Mouse (Mus musculus) adrenal gland, adult 8-10 months (tissue): Measurements from ENCODE around the gene Recql5. TPM values are rescaled to one million over a fixed set of nuclear protein-coding genes. Genes with fewer than 3 reads are reported as not detected.

Experiments used
- DNase-seq: peaks from one replicate; pipeline ENCODE4 v3.0.0; 2022
- total RNA-seq, 4 experiments: library from RNA; stranded (reverse); gene quantifications; 2 replicates each; pipeline ENCODE4 v1.2.4; 2022

Recql5 gene
- total RNA-seq, 4 experiments from 2014 or later = 24.7 to 40.4 (median 36.6) TPM

DNA sequence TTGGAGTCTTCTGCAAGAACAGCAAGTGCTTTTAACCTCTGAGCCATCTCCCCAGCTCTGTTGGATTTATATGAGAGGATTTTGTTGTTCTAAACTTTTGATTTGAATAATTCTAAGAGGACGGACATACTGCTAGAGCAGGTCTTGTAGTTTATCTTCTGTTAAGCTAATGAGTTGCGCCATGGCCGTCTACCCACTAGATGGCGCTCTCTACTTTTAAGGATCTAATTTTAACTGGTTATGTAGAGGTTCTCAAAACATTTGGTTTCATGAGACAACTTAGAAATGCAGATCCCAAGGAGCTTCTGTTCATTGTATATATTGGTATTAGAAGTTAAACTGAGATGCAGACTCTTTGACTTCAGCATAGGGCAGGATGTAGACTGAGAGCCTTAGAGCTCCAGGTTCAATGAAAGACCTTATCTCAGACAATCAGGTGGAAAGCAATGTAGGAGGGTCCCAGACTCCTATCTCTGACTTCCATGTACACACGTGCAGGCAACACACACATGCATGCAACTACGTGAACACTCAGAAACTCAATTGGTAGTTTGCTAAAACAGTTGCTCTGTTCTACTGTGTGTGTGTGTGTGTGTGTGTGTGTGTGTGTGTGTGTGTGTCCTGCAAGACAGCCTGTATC lies 6.5 kb upstream of the Recql5 start:
- DNase-seq = peak; percentile 33

DNA sequence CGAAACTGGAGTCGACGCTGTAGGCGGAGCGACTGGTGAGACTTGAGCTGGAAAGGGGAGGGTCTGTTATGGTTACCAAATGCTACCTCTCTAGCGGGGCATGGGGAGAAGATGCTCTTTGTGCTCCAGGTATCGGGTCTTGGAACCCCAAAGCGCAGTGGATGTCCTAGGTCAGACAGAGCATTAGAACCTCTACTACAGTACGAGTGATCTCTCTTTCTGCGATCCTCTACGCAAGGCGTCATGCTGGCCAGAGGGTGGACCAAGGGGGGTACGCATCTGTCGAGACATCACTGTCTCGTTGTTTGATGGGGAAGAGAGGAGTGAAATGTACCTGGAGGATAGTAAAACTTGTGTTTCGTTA lies 452 bp upstream of the Recql5 start:
- DNase-seq = no peak

DNA sequence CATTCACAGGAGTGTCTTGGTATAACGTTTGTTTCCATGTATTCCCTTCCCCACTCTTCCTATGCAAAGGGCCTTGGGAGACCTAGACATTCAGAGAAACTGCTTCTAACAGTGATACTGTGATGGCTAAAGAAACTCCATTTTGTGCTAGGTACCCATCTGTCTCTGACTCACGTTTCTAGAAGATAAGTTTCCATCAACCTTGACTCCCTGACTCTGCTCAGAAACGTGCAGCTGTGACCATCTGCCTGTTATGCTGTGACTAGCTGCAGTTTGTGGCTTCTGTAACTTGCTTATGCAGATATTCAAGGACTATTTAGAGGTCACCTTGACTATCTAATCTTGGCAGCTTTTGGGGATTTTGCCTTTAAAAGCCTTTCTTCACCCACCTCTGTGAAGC lies 2.0 kb downstream of the Recql5 start:
- no peak for DNase-seq

DNA sequence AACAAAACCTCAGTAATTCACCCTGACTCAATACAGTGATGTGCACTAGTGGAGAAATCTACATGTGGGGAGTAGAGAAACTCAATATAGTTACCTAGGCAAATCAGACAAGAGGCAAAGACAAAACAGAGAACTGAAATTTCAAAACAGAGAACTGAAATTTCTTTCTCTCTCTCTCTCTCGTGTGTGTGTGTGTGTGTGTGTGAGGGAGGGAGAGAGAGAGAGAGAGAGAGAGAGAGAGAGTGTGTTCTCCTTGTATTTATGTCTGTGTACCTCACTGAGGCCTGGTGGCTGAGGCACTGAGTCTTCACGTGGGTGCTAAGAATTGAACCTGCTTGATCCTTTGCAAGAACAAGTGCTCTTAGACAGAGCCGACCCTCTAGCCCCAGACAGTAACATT lies 3.5 kb downstream of the Recql5 start:
- no peak for DNase-seq

DNA sequence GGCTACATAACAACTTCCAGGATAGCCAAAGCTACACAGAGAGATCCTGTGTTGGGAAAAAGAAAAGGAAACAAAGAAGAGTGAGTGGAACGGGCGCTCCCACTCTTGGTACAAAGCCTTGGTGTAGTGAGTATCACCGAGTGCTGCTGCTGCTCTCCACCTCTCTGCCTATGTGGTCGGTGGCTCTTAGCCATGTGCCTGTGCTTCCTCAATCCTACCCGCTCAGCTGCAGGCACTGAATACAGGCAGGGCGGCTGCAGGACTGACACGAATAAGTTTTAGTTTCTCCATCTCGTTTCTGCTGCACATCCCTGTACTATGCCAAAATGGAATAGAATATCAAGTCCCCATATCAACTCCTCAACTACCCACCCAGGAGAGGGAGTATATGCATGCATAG lies 4.2 kb downstream of the Recql5 start:
- DNase-seq = no peak

DNA sequence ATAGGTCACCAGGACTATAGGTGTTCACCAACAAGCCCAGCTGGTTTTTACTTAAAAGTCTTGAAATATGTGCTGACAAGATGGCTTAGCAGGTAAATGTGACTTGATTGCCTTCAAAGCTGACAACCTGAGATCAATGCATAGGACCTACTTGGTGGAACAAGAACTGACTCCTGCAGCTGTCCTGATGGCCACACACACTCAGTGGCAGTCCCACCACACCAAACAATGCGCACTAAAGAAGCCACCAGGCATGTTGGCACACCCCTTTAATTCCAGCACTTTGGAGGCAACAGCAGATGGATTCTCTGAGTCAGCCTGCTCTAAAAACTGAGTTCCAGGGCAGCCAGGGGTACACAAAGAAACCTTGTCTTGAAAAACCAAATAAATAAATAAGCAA lies 11.3 kb downstream of the Recql5 start:
- no peak for DNase-seq

DNA sequence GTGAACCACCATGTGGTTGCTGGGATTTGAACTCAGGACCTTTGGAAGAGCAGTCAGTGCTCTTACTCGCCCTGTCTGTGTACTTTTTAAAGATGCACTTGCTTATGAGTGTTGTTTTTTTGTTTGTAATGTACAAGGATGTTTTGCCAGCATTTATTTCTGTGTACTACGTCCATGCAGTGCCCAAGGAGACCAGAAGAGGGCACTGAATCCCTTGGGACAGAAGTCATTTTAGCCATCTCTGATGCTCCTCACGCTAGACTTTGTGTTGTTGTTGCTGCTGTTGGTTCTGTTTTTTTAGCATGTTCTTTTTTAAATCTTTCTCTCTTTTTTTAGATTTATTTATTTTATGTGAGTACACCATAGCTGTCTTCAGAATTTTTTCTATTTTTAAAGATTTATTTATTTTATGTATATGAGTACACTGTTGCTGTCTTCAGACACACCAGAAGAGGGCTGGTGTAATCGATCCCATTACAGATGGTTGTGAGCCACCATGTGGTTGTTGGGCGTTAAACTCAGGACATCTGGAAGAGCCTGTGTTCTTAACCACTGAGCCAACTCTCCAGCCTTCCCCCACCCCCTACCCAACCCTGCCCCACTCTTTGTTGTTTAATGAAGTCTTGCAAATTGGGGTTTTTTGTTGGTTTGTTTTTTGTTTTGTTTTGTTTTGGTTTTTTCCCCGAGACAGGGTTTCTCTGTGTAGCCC lies 13.0 kb downstream of the Recql5 start:
- DNase-seq = no peak

DNA sequence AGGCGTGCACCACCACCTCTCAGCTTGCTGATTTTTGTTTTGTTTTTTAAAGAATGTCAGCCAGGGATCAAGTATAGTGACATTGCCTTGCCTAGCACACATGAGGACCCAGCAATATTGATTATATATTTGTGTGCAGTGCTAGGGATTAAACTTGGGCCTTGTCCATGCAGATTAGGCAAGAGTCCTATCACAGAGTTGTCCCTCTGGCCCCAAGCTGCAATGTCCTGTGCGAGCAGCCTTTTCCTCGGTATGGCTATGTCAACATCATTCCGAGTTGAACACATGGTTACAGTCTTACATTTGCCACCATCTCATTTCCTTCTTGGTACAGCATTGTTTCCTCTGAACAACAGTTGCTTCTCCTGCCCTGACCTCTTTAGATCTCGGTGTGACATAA lies 14.2 kb downstream of the Recql5 start:
- no peak for DNase-seq

DNA sequence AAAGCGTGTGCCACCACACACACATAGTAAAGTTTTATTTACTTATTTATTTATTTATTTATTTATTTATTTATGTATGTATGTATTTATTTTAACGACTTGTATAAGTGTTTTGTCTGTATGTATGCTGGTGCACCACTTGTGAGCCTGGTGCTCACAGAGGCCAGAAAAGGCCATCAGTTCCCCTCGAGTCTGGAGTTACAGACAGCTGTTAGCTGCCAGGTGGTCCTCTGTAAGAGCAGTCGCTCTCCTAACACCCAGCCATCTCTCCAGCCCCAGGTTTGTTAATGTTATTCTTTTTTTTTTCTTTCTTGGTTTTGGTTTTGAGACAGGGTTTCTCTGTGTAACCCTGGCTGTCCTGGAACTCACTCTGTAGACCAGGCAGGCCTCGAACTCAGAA lies 14.6 kb downstream of the Recql5 start:
- DNase-seq = no peak

DNA sequence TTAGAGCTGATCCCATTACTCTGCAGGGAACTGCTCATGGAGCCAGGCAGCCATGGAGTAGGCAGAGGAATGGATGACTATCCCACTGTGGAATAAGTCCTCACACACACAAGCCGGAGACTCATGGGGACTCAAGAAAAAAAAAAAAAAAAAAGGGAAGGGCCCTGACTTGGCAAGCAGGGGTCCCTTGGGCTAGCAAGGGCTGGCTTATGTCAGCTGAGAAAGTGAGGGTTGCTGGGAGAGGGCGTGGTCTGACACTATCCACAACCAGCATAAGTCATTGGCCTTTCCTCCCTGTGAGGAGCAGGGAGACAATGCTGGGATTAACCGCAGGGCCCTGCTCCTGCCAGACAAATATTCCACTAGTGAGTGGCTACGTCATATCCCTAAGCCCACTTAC lies 16.7 kb downstream of the Recql5 start:
- DNase-seq = no peak

DNA sequence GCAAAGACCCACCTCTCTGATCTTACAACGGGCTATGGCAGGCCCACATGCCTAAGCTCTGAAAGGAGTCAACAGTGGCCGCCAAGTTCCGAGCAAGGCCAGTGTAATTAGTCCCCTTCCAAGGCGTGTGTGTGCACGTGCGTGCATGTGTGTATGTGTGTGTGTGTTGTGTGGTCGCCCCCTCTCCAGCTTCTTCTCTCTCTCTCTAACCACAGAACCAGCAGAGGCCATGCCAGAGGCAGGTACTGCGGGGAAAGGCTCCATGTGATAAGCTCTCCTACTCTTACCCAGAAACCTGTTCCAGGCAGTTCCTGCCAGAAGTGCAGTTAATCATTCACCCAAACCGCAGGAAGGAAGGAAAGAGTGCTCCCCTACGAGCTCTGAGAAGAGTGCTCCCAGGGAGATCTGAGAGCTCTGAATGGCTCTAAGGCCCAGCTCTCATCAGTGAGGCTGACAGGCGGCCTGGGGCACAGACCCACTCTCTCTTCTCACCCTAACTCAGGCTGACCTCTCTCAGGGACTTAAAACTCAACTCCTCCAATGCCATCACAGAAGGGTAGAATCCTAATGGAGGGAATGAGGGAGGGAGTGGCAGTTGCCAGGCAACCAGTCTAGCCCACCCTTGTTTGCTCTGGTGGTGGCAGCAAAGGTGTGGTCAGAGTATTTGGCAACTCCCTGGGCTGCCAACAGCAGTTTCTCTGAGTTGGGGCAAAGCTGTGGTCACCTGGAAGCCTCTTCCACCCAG lies 21.5 kb downstream of the Recql5 start, which contains the start of gene Smim6:
TSS of gene Smim6 (plus strand) at position 386 of the 745 bp plus-strand sequence.
- no peak for DNase-seq

DNA sequence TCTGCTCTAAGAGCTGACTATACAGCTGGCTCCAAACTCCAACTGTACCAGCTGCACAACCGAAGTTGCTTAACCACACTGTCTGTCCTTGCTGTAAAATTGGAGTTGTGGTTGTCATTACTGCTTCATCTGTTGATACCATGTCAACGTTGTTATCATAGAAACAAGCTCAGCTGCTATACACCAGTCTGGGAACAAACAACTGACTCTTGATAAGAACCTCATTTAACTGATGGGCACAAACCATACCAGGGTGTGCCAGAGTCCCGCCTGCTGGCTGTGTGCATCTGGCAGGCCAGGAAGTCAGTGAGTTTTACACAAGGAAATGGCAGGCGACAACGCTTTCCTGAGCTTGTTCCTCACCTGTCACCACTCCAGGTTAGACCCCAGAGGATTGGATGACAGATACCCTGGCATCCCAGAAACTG lies 22.1 kb downstream of the Recql5 start:
- no peak for DNase-seq

DNA sequence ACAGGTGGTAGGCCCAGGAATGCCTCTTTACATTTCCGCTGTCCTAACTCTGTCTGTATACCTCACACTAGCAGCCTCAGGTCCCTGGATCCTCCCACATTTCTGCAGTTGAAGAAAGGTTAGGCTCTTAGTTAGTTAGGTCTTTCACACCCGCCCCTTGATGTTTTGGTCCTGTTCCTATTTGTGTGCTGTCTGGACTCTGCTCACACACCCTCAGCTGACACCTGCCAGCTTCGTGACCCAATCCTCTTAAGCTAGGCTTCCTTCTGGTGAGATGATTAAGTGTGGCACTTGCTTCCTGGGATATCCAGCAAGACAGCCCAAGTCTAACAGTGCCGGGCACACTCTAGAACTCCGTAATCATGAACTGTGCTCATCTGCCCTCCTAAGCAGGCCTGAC lies 26.8 kb downstream of the Recql5 start:
- DNase-seq = no peak

DNA sequence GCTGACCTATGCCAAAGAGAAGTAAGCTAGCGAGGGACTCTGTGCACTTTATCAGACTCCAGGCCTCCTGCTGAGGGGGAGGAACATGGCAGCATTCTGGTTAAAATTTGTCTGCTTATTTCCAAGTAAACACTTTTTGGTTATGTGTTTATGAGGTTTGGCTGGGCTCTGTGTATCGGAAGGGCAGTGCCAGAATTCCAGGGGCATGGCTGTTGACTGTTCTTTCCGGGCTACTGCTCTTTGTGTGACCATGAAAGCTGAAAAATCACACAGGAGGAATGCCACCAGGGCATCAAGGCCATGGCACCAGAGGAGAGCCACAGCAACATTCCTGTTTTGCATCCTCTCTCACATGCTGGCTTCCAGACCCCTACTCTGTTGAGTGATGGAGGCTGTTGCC lies 27.2 kb downstream of the Recql5 start:
- DNase-seq = peak; percentile 47

DNA sequence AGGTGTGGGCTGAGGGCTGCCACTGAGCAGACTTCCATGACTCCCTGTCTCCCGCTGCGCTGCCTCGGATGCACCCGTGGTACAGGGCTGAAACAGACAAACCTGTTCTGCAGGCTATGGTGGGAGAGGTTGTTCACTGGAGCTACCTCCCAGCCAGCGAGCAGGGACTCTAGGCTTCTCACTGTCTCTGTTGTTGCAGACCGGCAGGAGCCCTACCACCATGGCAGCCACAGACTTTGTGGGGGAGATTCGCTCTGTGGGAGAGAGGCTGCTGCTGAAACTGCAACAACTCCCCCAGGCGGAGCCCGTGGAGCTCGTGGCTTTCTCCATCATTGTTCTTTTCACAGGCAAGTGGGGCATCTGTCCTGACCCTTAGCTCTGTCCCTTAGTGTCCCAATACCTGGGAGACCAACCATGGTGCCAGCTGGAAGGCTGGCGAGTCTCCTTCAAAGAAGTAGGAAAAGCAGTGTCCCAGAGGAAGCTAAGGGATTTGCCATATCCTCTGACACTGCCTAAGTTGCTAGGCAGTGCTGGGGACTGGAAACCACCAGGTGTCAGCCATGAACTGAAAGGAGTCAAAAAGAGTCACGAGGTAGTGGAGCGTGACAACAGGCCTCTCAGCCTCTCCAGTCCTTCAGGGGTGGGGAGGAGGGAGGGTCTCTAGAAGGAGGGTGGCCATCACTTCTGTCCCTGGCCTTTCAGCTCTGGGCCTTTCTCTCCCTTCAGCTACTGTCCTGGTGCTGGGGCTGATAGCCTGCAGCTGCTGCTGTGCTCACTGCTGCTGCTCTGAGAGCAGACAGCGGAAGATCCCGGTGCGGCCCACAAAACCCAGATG lies 28.1 kb downstream of the Recql5 start:
- no peak for DNase-seq

DNA sequence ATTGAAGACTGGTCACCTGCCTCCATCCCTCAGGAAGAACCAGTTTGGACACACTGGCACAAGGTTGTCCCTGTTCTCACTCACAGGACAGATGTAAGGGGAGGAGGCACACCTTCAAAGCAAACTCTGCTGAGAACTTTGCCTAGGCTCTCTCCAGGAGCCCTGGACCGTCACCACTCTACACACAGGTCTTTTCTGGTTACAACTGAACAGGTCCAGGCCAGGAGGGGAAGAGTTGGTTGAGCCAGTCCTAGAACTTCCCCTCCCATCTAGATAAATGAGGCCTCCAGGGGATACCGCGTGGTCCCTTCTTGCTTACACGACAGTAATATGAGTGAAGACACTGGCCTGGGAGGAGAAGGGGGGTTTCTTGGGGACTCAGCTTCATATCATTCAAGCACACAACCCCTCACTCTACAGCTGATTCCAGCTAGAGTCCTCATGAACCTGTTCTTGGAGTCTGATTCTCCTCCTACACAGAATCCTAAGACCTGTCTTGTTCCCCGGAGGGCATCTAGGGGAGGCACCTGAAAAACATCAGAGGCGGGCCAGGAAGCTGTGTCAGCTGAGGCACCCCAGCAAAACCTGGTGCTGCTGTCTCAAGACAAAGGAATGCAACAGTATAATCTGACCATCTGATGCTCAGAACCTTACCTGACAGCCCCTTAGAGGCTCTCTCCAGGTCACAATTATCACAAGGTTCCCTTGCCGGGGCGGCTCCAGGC lies 28.9 kb downstream of the Recql5 start:
- no peak for DNase-seq

DNA sequence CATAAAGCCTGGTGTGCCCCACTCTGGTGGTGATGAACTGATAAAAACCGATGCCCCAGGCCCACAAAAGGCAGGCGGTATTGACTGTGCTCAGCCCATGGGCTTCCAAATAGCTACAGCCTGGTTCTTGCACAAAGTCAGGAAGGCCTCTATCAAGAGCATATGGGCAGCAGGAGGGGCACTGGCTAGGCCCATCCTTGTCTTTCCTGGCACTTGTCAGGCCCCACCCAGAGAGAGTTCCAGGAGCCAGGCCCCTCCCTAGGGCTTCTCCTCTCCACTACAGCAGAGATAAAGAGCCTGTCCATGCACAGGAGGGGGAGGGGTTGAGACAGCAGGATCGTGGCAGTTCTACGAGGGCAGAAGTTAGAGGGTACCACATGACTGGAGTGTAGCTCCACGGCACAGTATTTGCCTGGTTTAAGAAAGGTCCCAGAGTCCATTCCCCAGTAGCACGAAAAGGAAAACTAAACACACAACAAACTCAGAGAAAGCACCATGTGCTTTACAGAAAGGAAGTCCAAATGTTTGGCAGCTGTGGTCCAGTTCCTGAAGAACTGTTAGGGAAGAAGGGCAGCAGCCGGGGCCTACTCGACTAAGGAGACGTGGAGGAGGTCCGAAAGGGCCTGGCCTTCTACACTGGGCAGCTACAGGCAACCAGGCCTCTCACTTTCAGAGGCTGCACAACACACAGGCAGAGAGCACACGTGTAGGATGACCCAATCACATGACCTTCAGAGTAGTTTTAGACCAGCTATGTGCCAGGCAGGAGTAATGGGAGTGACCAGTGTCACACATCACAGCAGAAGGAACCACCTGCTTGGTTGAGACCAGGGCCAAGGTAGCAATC lies 29.7 kb downstream of the Recql5 start:
- DNase-seq = no peak

DNA sequence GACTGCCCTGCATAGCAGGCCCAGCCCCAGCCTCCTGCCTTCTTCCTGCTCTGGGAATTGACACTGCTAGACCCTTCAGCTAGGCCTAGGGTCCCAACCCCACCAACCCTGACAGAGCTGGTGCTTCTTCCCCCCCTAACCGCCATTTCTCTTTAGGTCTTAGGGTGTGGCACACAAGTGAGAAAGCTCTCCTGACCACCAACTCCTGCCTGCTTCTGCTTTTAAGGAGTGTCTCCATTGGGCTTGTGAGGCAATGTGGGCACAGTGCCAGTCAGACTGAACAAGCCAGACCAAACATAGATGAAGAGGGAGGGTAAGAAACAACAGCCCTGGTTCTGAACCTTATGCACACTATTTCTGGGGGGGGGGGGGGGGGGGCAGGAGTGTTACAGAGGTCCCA lies 30.4 kb downstream of the Recql5 start:
- no peak for DNase-seq

DNA sequence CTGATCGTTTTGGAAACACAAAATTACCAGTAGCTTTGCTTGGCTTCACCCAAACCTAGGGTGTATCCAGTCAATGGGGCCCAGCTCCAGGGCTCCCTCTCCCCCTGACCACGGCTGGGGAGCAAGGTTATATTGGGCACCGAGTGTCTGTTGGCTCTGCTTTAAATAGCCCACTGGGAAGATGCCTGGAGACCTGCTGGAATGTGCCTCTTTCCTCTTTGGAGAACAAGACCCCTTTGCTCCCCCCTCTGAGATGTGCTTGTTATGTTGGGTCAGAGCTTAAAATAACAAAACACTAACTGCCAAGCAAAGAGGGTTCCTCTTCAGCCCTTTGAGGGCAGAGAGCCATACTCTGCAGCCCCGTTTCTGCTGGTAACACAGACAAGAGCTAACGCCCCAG lies 31.1 kb downstream of the Recql5 start:
- DNase-seq = no peak

DNA sequence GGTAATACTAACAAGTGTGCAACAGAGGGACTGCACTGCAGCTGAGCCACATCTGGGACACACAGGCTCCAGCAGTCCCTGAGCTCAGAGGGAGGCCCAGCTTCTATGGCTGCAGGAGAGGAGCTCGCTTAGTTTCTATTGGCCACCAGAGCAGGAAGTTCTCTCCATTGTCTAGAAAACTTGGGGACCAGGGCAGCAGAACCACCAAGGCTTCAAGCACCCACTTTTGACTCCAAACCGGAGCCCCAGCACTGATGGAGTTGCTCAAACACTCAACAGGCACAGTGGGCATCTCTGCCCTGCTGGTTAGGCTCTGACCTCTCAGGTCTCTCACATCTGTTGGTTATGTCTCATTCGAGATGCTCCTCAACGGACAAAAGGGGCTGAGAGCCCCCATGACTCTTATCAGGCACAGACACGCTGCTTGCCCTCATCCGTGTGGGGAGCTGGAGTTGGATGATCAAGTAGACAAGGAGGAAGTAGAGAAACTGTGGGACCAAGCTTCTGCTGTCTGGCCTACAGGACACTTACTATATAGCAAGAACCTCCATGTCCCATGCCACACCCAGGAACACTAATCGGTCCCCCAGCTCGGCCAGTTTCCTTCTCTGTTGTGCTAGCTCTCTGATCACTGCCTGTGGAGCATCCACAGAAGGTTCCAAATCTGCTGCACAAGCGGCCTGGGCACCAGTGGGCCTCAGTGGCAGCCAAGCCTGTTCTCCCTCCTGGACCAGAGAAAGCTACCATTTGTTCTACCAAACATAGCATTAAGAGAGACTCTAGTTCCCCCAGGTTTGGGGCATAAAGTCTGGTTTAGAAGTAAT lies 31.7 kb downstream of the Recql5 start:
- DNase-seq = no peak
